Mouse (Mus musculus) bone marrow, adult 2 months (tissue): ENCODE data around the gene Per1.

ENCODE experiments used
- CTCF ChIP-seq: fragments of 200-500 bp; IDR thresholded peaks from 2 replicates; pipeline ENCODE4 v1.5.1; 2011; ENCODE audit warnings: low read length, control low read depth; ENCODE audit not compliant: control insufficient read depth, insufficient read depth
- POLR2A ChIP-seq: fragments of 200-500 bp; IDR thresholded peaks from 2 replicates; pipeline ENCODE4 v1.6.1; 2011; ENCODE audit warnings: low read depth, mild to moderate bottlenecking, control low read depth, low read length, borderline replicate concordance; ENCODE audit not compliant: control insufficient read depth

DNA sequence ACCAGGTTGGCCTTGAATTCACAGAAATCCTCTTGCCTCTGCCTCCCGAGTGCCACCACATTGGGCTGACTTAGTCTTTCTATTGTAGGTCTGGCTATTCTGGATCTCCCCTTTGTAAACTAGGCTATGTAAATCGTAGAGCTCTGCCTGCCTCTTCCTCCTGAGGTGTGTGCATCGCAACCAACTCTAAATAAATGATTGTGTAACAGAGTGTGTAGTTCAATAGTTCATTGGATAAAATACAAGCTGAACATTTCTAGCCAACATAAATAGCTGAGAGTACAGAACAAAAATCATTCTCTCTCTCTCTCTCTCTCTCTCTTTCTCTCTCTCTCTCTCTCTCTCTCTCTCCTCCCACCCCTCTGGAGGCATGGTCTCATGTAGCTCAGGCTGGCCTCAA lies 19.6 kb downstream of the Per1 start:
- TF ChIP-seq CTCF: no peak
- no peak for TF ChIP-seq POLR2A
